Mouse (Mus musculus) gastrocnemius, adult 2 months (tissue): ENCODE measurements at regions not wholly inside any gene's neighbourhood (a gene's known extent, or its start where the extent isn't known, plus 50 kb on each side); places are given as distances from the start of the nearest gene placed in this dataset.

Experiments used
- DNase-seq: peaks from one replicate; pipeline ENCODE4 v3.0.0; 2022
- H3K27ac ChIP-seq: fragments of 200-600 bp; 2 replicates; pipeline ENCODE4 v1.8.1; 2022; ENCODE audit warnings: mild to moderate bottlenecking
- H3K4me3 ChIP-seq: fragments of 200-600 bp; 2 replicates; pipeline ENCODE4 v1.8.1; 2022; ENCODE audit warnings: mild to moderate bottlenecking, moderate library complexity
- CTCF ChIP-seq: fragments of 200-600 bp; IDR thresholded peaks from 2 replicates; pipeline ENCODE4 v1.8.1; 2022; ENCODE audit warnings: antibody characterized with exemption, mild to moderate bottlenecking, moderate library complexity
- intact Hi-C: fragments of 180-260 bp; cut with DNase I; formaldehyde crosslinking; loops from one replicate; pipeline ENCODE4 v1.15.1; 2025

GRCm38 (mm10) chr16:95848555-95849082 lies 142.1 kb downstream of the Psmg1 start:
- Histone ChIP-seq H3K4me3 (no peak overlapping the region), H3K27ac (no peak overlapping the region)
- intact Hi-C loops = no loop called here
- no peak for TF ChIP-seq CTCF
- DNase-seq = no peak

GRCm38 (mm10) chr16:95847765-95848483 lies 142.8 kb downstream of the Psmg1 start:
- Histone ChIP-seq H3K4me3 (no peak overlapping the region), H3K27ac (no peak overlapping the region)
- no peak for DNase-seq
- intact Hi-C loops = no loop called here
- TF ChIP-seq CTCF = no peak

- no peak overlapping the region for H3K4me3 ChIP-seq
- no peak for DNase-seq
- no peak for TF ChIP-seq CTCF
- intact Hi-C loops = no loop called here
- H3K27ac ChIP-seq = no peak overlapping the region
These were observed 143.5 kb downstream of the Ets2 start for GRCm38 (mm10) chr16:95845323-95845860.

DNA sequence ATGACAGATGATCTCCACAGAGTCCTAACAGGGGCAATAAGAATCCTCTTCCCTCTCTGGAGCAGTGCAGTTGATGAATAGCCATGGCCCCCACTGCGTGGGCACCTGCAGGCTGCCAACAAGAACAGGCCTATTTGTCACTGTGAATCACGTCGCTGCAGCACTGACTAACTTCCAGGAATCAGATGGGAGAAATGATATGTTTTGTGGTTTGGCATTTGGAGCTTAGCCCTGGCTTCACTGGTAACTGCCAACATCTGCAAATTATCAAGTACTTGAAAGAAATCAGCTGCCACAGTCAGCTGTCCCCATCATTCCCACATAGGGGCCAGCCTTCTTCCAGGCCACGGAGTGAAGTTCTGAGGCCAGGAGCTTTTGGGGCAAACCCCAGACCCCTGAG lies 142.8 kb downstream of the Ets2 start:
- no peak for TF ChIP-seq CTCF
- peak; percentile 51 for DNase-seq
- intact Hi-C loops = no loop called here
- Histone ChIP-seq H3K27ac (no peak overlapping the region), H3K4me3 (no peak overlapping the region)

GRCm38 (mm10) chr16:95842766-95843165 lies 140.9 kb downstream of the Ets2 start:
- Histone ChIP-seq H3K27ac (peak overlapping the region; percentile 12; the same call in 1 of the 2 replicates), H3K4me3 (no peak overlapping the region)
- no peak for DNase-seq
- no peak for TF ChIP-seq CTCF
- intact Hi-C loops = no loop called here

DNA sequence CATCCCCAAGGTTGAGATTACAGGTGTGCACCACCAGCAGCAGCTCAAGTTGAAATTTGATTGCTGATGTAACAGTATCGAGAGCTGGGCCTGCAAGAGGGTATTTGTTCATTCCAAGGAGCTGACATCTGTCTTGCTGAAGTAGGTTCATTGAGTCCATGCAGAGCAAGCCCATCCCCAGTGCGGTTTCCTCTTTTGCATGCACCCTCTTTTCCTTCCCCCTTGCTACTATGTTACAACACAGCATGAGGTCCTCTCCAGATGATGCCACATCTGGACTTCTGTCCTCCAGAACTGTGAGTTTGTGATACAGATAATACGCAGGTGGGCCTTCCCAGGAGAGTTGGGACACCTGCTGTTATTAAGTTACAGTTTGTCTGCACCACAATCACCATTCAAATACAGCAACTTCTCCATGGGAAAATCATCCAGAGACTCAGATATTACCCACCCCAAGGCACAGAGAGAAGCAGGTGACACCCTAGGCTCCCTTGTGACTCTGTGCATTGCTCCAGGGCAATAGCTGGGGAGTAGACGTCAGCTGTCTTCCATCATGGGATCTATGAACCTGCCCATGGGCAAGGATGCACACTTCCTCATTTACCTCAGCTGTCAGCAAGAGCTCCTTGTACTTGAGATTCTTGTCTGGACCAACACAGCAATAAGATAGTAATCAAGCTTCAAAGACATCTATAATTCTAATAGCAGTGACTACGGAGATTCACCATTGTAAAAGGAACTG lies 137.8 kb downstream of the Ets2 start:
- no peak for DNase-seq
- Histone ChIP-seq H3K27ac (no peak overlapping the region), H3K4me3 (no peak overlapping the region)
- intact Hi-C loops = no loop called here
- no peak for TF ChIP-seq CTCF

GRCm38 (mm10) chr16:95838886-95839430 lies 137.1 kb downstream of the Ets2 start:
- Histone ChIP-seq H3K27ac (no peak overlapping the region), H3K4me3 (no peak overlapping the region)
- TF ChIP-seq CTCF = no peak
- intact Hi-C loops = no loop called here
- DNase-seq = no peak

- intact Hi-C loops = no loop called here
- Histone ChIP-seq H3K27ac (no peak overlapping the region), H3K4me3 (no peak overlapping the region)
- DNase-seq = no peak
- TF ChIP-seq CTCF = no peak
These were observed 136.6 kb downstream of the Ets2 start for GRCm38 (mm10) chr16:95838478-95838846.

GRCm38 (mm10) chr16:95837723-95838477 lies 136.0 kb downstream of the Ets2 start:
- Histone ChIP-seq H3K4me3 (no peak overlapping the region), H3K27ac (no peak overlapping the region)
- TF ChIP-seq CTCF = no peak
- intact Hi-C loops = no loop called here
- DNase-seq = no peak

- intact Hi-C loops = no loop called here
These were observed 134.1 kb downstream of the Ets2 start for GRCm38 (mm10) chr16:95835941-95836340.

DNA sequence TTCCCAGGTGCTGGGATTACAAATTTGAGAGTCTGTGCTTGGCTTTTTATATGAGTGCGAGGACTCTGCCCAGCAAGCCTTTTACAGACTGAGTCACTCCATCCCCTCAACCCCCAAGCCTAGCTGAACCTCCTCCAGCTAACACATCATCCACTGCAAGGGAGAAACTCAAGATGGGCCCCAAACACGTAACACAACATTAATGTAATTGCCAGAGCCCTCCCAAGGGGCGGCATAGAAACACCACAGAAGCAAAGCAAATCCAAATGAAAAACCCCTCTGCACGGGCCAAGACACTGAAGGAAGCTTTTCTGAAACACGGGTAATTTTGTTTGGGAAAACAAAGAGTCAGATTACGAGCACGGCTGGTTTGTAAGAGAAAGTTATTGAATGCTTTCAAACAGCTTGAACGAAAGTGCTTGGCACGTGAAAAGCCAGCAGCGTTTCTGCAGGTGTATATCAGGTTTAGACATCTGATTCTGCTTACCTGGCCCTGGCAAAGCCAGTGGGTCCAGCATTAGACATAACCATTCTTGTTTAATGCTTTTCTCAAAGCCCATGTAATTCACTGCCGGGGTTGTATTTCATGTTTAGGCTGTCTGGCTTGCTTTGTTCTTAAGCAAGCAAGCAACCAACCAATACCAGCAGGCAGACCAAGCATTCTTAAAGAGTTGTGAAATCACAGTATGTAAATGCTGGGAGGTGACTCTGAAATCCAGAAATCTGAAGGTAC lies 132.8 kb downstream of the Ets2 start:
- Histone ChIP-seq H3K27ac (peak overlapping the region; percentile 2; the same call in 1 of the 2 replicates), H3K4me3 (no peak overlapping the region)
- DNase-seq = peak; percentile 55
- TF ChIP-seq CTCF = no peak
- intact Hi-C loops = no loop called here

More at GRCm38 (mm10) chr16:95835941-95836340, 134.1 kb downstream of the Ets2 start:
- no peak overlapping the region for H3K4me3 ChIP-seq
- no peak overlapping the region for H3K27ac ChIP-seq
- DNase-seq = no peak
- TF ChIP-seq CTCF = no peak

DNA sequence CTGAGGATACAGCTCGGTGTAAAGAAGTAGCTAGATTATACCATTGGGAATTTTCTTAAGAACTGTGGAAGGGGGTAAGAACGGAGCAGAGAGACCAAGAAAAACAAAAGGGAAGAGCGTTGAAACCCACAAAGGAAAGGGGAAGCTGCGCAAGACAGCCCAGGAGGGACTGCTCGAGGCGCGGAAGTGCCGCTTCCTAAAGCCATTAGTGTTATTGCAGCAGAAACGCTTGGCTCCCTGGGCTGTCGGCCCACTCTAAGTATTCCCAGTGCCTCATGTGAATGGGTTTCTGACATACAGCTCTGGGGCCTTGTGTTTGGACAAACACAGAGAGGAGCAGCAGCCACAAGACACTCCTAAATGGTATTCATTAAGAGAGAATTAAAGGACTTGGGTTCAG lies 131.6 kb downstream of the Ets2 start:
- Histone ChIP-seq H3K27ac (peak overlapping the region; percentile 70), H3K4me3 (no peak overlapping the region; the same call in 1 of the 2 replicates)
- intact Hi-C loops = no loop called here
- peak; percentile 41 for DNase-seq
- no peak for TF ChIP-seq CTCF
